Mouse (Mus musculus) mature B cell (primary cell): Measurements from ENCODE around the gene Dapk3.

Experiments
- in situ Hi-C: fragments of 300-500 bp; cut with MboI; formaldehyde crosslinking; loops from 2 replicates; pipeline ENCODE4 v1.14.3; 2019

Gene Dapk3

GRCm38 (mm10) chr10:81182336-81183333, at the start of gene Dapk3:
Gene Dapk3, plus strand, starts transcription at chr10:81183005.
- in situ Hi-C loops = no loop called here

- in situ Hi-C loops = no loop called here
Measured at GRCm38 (mm10) chr10:81134181-81134587, 48.6 kb upstream of the Dapk3 start.

GRCm38 (mm10) chr10:81134966-81135681, 47.7 kb upstream of the Dapk3 start, which contains the start of gene Zbtb7a:
Gene Zbtb7a, plus strand, starts transcription at chr10:81135220.
- in situ Hi-C loops = loop anchor here (5.0 kb wide), 1 partner anchor 37 kb away; no protein-coding TSS in a partner anchor

- in situ Hi-C loops = loop anchor here (5.0 kb wide), 1 partner anchor 36 kb away; no protein-coding TSS in a partner anchor
Measured at GRCm38 (mm10) chr10:81135831-81136705, 46.7 kb upstream of the Dapk3 start.

- in situ Hi-C loops = loop anchor here (5.0 kb wide), 1 partner anchor 36 kb away; no protein-coding TSS in a partner anchor
Measured at GRCm38 (mm10) chr10:81136706-81137231, 46.0 kb upstream of the Dapk3 start.

GRCm38 (mm10) chr10:81137252-81138130, 45.3 kb upstream of the Dapk3 start:
- in situ Hi-C loops = loop anchor here (5.0 kb wide), 1 partner anchor 35 kb away; no protein-coding TSS in a partner anchor

GRCm38 (mm10) chr10:81138131-81138782, 44.5 kb upstream of the Dapk3 start:
- in situ Hi-C loops = loop anchor here (5.0 kb wide), 1 partner anchor 34 kb away; no protein-coding TSS in a partner anchor

- in situ Hi-C loops = loop anchor here (5.0 kb wide), 1 partner anchor 33 kb away; no protein-coding TSS in a partner anchor
Measured at GRCm38 (mm10) chr10:81138821-81139528, 43.8 kb upstream of the Dapk3 start.

GRCm38 (mm10) chr10:81139529-81139846, 43.3 kb upstream of the Dapk3 start:
- in situ Hi-C loops = loop anchor here (5.0 kb wide), 1 partner anchor 33 kb away; no protein-coding TSS in a partner anchor

- in situ Hi-C loops = no loop called here
Measured at GRCm38 (mm10) chr10:81140005-81140404, 42.8 kb upstream of the Dapk3 start.

- in situ Hi-C loops = no loop called here
Measured at GRCm38 (mm10) chr10:81140717-81141454, 41.9 kb upstream of the Dapk3 start.

- in situ Hi-C loops = no loop called here
Measured at GRCm38 (mm10) chr10:81141455-81142210, 41.2 kb upstream of the Dapk3 start.

GRCm38 (mm10) chr10:81142551-81142981, 40.2 kb upstream of the Dapk3 start:
- in situ Hi-C loops = no loop called here

- in situ Hi-C loops = no loop called here
Measured at GRCm38 (mm10) chr10:81143157-81143633, 39.6 kb upstream of the Dapk3 start.

- in situ Hi-C loops = no loop called here
Measured at GRCm38 (mm10) chr10:81143845-81144437, 38.9 kb upstream of the Dapk3 start.

- in situ Hi-C loops = no loop called here
Measured at GRCm38 (mm10) chr10:81144667-81145066, 38.1 kb upstream of the Dapk3 start.

GRCm38 (mm10) chr10:81145307-81145706, 37.5 kb upstream of the Dapk3 start:
- in situ Hi-C loops = no loop called here
